Mouse (Mus musculus) left cerebral cortex, adult 2 months (tissue): ENCODE results near the gene Ptprm. TPM values are rescaled to one million over a fixed set of nuclear protein-coding genes. Genes with fewer than 3 reads are reported as not detected.

Experiments used
- DNase-seq, 2 experiments: peaks; one replicate each; pipeline ENCODE4 v3.0.0; 2021 to 2022; ENCODE audit warnings: low spot score in 2 of 2, mixed read lengths in 1 of 2; ENCODE audit errors: extremely low spot score in 1 of 2
- H3K27ac ChIP-seq: fragments of 200-600 bp; 2 replicates; pipeline ENCODE4 v1.8.1; 2022
- H3K4me3 ChIP-seq: fragments of 200-600 bp; 2 replicates; pipeline ENCODE4 v1.8.1; 2022
- CTCF ChIP-seq: fragments of 200-600 bp; IDR thresholded peaks from 2 replicates; pipeline ENCODE4 v1.8.1; 2022; ENCODE audit warnings: antibody characterized with exemption, mild to moderate bottlenecking, moderate library complexity
- intact Hi-C: fragments of 180-260 bp; cut with DNase I; formaldehyde crosslinking; loops from one replicate; pipeline ENCODE4 v1.15.1; 2025
- total RNA-seq, 2 experiments: library from RNA; stranded (reverse); gene quantifications; 2 replicates each; pipeline ENCODE4 v1.2.3; 2021

The Ptprm gene
- total RNA-seq, 2 experiments from 2014 or later, result 37.6 to 42.5 TPM

GRCm38 (mm10) chr17:67274531-67275094 is 79.6 kb downstream of the Ptprm start:
- intact Hi-C loops, result no loop called here
- peak; percentile 25 to 32 for DNase-seq
- no peak overlapping the region for H3K27ac ChIP-seq
- H3K4me3 ChIP-seq, result no peak overlapping the region
- TF ChIP-seq CTCF, result no peak

GRCm38 (mm10) chr17:67272928-67273327 is 81.3 kb downstream of the Ptprm start:
- Histone ChIP-seq H3K4me3 (no peak overlapping the region), H3K27ac (no peak overlapping the region)
- intact Hi-C loops, result no loop called here
- no peak for DNase-seq
- no peak for TF ChIP-seq CTCF

GRCm38 (mm10) chr17:67268475-67269080 is 85.7 kb downstream of the Ptprm start:
- TF ChIP-seq CTCF, result no peak
- no peak overlapping the region for H3K27ac ChIP-seq
- intact Hi-C loops, result no loop called here
- DNase-seq, result no peak
- H3K4me3 ChIP-seq, result no peak overlapping the region

DNA sequence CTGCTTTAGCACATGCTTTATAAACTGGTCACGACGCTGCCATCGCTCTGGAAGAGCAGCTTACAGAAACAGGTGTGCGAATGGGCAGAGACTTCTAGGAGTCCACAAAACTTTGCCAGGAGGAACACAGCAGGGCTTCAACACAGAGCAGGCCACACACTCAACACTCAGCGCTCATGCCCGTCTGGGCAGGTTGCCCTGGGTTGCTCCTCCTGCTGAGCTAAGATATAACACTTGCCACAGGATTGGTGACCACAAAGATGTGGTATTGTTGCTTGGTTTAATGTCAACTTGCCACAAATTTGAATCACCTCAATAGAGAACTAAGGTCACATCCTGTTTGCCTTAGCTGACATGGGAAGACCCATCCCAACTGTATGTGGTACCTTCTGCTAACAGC is 88.0 kb downstream of the Ptprm start:
- no peak for DNase-seq
- intact Hi-C loops, result no loop called here
- H3K27ac ChIP-seq, result no peak overlapping the region
- no peak overlapping the region for H3K4me3 ChIP-seq
- no peak for TF ChIP-seq CTCF

- intact Hi-C loops, result no loop called here
Measured at GRCm38 (mm10) chr17:67265520-67265919, 88.7 kb downstream of the Ptprm start.

DNA sequence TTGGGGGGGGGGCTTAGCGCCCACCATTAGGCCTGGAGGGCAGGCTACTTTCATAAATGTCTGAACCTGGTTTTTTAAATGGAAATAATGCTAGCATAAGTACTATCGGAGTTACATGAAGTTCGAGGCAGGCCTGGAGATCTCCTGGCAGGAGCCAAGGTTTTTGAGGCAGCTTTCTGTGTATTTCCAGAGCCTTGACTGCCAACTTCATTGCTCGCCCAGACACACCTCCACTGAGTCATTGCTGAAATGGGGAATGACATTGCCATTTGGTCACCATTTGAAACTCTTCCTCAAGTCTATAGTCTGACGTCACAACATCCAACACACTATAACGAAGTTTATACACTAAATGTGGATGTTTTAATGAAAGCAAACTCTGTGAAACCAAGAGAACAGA is 89.5 kb downstream of the Ptprm start:
- no peak for TF ChIP-seq CTCF
- intact Hi-C loops, result no loop called here
- H3K4me3 ChIP-seq, result no peak overlapping the region
- no peak for DNase-seq
- no peak overlapping the region for H3K27ac ChIP-seq

More at GRCm38 (mm10) chr17:67265520-67265919, 88.7 kb downstream of the Ptprm start:
- no peak for TF ChIP-seq CTCF
- no peak overlapping the region for H3K4me3 ChIP-seq
- no peak for DNase-seq
- no peak overlapping the region for H3K27ac ChIP-seq

GRCm38 (mm10) chr17:67263024-67263423 is 91.2 kb downstream of the Ptprm start:
- no peak for DNase-seq
- H3K27ac ChIP-seq, result no peak overlapping the region
- no peak overlapping the region for H3K4me3 ChIP-seq
- intact Hi-C loops, result no loop called here
- TF ChIP-seq CTCF, result no peak

DNA sequence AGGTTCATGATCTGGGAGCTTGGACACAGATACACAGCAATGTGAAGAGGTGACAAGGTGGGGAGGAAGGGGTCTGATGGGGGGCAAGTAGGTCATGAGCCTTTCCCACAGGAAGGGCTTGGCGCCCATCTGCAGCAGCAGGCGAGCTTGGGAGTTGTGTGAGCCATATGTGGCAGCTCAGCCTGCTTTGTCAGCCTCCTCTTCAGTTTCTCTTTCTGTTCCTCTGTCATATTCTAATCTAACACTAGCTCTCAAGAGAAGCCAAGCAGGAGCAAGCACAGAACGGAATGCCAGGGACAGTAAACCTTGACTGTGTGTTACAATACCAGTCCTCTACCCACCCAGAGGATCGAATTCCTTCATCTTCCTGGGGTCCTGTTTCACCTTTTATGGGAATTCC is 94.2 kb downstream of the Ptprm start:
- TF ChIP-seq CTCF, result no peak
- intact Hi-C loops, result no loop called here
- Histone ChIP-seq H3K4me3 (no peak overlapping the region), H3K27ac (no peak overlapping the region)
- no peak for DNase-seq

GRCm38 (mm10) chr17:67257780-67258179 is 96.5 kb downstream of the Ptprm start:
- no peak overlapping the region for H3K27ac ChIP-seq
- intact Hi-C loops, result loop anchor here (5.0 kb wide), 1 partner anchor 95 kb away; the partner anchor contains the start of gene Ptprm
- no peak for TF ChIP-seq CTCF
- no peak overlapping the region for H3K4me3 ChIP-seq
- no peak for DNase-seq

DNA sequence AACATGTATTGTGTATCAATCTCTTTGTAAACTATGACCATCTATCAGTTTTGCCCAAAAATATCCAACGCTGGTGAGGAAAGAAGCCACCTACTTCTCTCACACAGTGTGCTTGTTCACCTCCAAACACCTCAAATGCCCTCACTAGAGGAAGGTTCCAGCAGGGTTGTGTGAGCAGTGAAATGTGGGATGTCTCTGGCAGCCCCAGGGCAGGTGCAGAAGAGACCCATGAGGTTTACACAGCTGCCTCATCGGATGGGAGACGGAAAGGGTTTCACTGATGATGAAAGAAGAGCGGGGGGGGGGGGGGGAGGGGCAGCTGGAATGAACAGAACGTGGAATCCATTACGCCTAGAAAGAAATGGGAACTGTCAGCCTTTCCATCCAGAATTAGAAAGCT is 98.1 kb downstream of the Ptprm start:
- Histone ChIP-seq H3K4me3 (no peak overlapping the region), H3K27ac (no peak overlapping the region)
- TF ChIP-seq CTCF, result no peak
- intact Hi-C loops, result loop anchor here (5.0 kb wide), 1 partner anchor 96 kb away; the partner anchor contains the start of gene Ptprm
- no peak for DNase-seq

GRCm38 (mm10) chr17:67253445-67253844 is 100.8 kb downstream of the Ptprm start:
- no peak overlapping the region for H3K4me3 ChIP-seq
- DNase-seq, result no peak
- intact Hi-C loops, result no loop called here
- no peak overlapping the region for H3K27ac ChIP-seq
- TF ChIP-seq CTCF, result no peak

- Histone ChIP-seq H3K27ac (no peak overlapping the region), H3K4me3 (no peak overlapping the region)
- no peak for DNase-seq
- TF ChIP-seq CTCF, result no peak
- intact Hi-C loops, result no loop called here
Measured at GRCm38 (mm10) chr17:67252992-67253391, 101.3 kb downstream of the Ptprm start.
